Mouse (Mus musculus) stomach, postnatal 0 days (tissue): ENCODE data around the gene Kcnip4.

Experiments
- CTCF ChIP-seq: IDR thresholded peaks from 2 replicates; pipeline ENCODE4 v1.5.1; 2016; ENCODE audit warnings: antibody characterized with exemption, low read depth, mild to moderate bottlenecking, moderate library complexity
- EP300 ChIP-seq: optimal IDR thresholded peaks from 2 replicates; pipeline ENCODE3; 2016; ENCODE audit warnings: antibody characterized with exemption

DNA sequence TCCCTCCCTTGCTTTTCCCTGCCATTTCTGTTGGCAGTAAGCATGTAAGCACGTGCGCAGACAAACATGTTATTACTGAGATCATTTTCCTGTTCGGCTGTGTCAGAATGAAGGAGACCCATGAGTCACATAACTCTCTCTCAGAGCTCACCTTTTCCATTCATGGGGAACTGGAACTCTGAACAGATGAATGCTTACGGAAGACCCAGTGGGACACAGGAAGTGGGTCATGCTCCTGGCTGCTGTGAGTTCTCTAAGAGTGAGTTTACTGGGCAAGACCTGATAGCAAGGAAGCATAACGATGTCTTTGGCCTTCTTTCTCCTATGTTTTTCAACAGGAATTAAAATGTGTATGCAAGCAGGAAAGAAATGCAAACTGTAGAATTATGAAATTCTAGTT is 917.8 kb downstream of the Kcnip4 start:
- TF ChIP-seq CTCF (no peak), EP300 (no peak)
